Mouse (Mus musculus): ENCODE data around the gene D3Ertd254e. TPM values are rescaled to one million over a fixed set of nuclear protein-coding genes. Genes with fewer than 3 reads are reported as not detected.

Gene D3Ertd254e
- total RNA-seq, 2 experiments from 2014 or later, result 5.5 to 6.1 TPM

- ATAC-seq (replicated peaks; ENCODE audit: low FRiP score, low TSS enrichment, poor library complexity, severe bottlenecking), result peak; percentile 44; the same call in 1 of the 2 replicates
Observed at GRCm38 (mm10) chr3:36209776-36210555, 59.1 kb downstream of the D3Ertd254e start.

- ATAC-seq (replicated peaks; ENCODE audit: low FRiP score, low TSS enrichment, poor library complexity, severe bottlenecking), result no peak
Observed at GRCm38 (mm10) chr3:36210939-36211338, 60.1 kb downstream of the D3Ertd254e start.

- no peak for ATAC-seq (replicated peaks; ENCODE audit: low FRiP score, low TSS enrichment, poor library complexity, severe bottlenecking)
Observed at GRCm38 (mm10) chr3:36212758-36213157, 61.9 kb downstream of the D3Ertd254e start.

Other genes starting within 250 kb of the D3Ertd254e start
- gene Dcun1d1, start 213.6 kb upstream of the D3Ertd254e start, total RNA-seq (2014; fragmentation: Nextera tagmentation), result 71.7 and 71.9 TPM in 2 replicates
- gene Dcun1d1, start 213.6 kb upstream of the D3Ertd254e start, total RNA-seq (2017), result 259 and 282 TPM in 2 replicates
- 14.9 and 23.9 TPM in 2 replicates for gene Mccc1, start 150.3 kb upstream of the D3Ertd254e start, total RNA-seq (2014; fragmentation: Nextera tagmentation)
- 18.0 and 22.1 TPM in 2 replicates for gene Mccc1, start 150.3 kb upstream of the D3Ertd254e start, total RNA-seq (2017)
- not detected in 2 replicates for gene Ccdc144b, start 97.5 kb upstream of the D3Ertd254e start, total RNA-seq (2014; fragmentation: Nextera tagmentation)
- gene Ccdc144b, start 97.5 kb upstream of the D3Ertd254e start, total RNA-seq (2017), result not detected in 2 replicates
- gene Acad9, start 85.0 kb upstream of the D3Ertd254e start, total RNA-seq (2014; fragmentation: Nextera tagmentation), result 27.4 and 41.5 TPM in 2 replicates
- gene Acad9, start 85.0 kb upstream of the D3Ertd254e start, total RNA-seq (2017), result 43.5 and 47.0 TPM in 2 replicates
- not detected in 2 replicates for gene Qrfpr, start 71.3 kb downstream of the D3Ertd254e start, total RNA-seq (2014; fragmentation: Nextera tagmentation)
- not detected in 2 replicates for gene Qrfpr, start 71.3 kb downstream of the D3Ertd254e start, total RNA-seq (2017)

Data from megakaryocyte-erythroid progenitor cell, adult 5-6 weeks (primary cell).